Mouse (Mus musculus): Measurements from ENCODE around the gene Cep19.

DNA sequence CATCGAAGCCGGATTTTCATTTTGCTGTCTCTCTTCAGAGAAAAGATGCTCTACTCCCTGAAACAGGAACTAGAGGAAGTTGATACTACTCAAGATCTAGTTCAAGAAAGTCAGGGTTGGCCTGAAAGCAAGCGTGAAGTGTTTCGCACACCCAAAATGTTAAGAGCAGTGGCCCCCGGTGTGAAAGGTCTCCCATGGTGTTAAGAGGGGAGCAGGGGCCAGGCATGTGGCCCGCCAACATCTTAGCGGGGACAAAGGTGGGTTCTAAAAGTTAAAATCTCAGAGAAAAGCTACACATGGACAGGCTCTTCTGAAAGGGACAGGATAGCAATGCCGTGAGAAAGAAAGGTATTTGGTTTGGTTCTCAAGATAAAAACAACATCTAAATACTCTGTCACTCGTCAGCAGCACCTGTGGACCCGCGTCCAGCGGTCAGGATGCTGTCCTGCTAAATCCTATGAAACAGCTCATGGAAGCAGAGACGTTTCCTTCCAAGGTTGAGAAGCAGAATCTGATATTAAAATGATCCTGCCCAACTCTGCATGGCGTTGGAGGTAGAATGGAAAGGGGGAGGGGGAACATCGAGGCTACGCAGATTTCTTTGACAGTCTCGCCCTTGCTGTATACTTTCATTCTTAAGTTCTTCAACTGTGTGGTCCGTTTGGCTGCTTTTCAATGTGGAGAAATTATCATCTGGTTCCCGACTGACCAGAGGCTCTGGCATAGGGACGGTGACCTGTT, 30.0 kb downstream of the Cep19 start:
- TF ChIP-seq CTCF (IDR thresholded peaks at IDR 0.05; ENCODE audit: low read depth) (no peak), EP300 (IDR thresholded peaks at IDR 0.05; ENCODE audit: low read depth) (no peak)

Data from heart, postnatal 0 days (tissue).